Mouse (Mus musculus) ES-Bruce4 (cell line): ENCODE data around the gene Zfp385b. TPM values are rescaled to one million over a fixed set of nuclear protein-coding genes. Genes with fewer than 3 reads are reported as not detected.

ENCODE experiments used
- H3K27ac ChIP-seq: 2 replicates; pipeline ENCODE4 v1.5.1; 2012; ENCODE audit warnings: low read length, inconsistent platforms; ENCODE audit not compliant: insufficient read depth
- H3K27me3 ChIP-seq: 2 replicates; pipeline ENCODE4 v1.6.1; 2012; ENCODE audit warnings: mild to moderate bottlenecking, low read length, inconsistent platforms; ENCODE audit not compliant: control insufficient read depth, poor library complexity, insufficient read depth, severe bottlenecking
- H3K36me3 ChIP-seq: 2 replicates; pipeline ENCODE4 v1.6.1; 2012; ENCODE audit warnings: inconsistent platforms, mild to moderate bottlenecking, low read length, moderate library complexity; ENCODE audit not compliant: control insufficient read depth, poor library complexity, insufficient read depth, severe bottlenecking
- H3K4me1 ChIP-seq: one replicate; pipeline ENCODE4 v1.8.1; 2011; ENCODE audit warnings: low read length; ENCODE audit not compliant: control insufficient read depth, insufficient read depth
- H3K4me3 ChIP-seq: 2 replicates; pipeline ENCODE4 v1.5.1; 2011; ENCODE audit warnings: low read depth, mild to moderate bottlenecking, low read length
- H3K9ac ChIP-seq: 2 replicates; pipeline ENCODE4 v1.6.1; 2012; ENCODE audit warnings: low read depth, mild to moderate bottlenecking, inconsistent platforms; ENCODE audit not compliant: poor library complexity, severe bottlenecking
- H3K9me3 ChIP-seq: replicated peaks from 2 replicates; pipeline ENCODE4 v1.6.1; 2012; ENCODE audit warnings: mild to moderate bottlenecking, low read length, inconsistent platforms; ENCODE audit not compliant: control insufficient read depth, poor library complexity, insufficient read depth, severe bottlenecking
- CTCF ChIP-seq: IDR thresholded peaks from one replicate; pipeline ENCODE4 v1.8.1; 2011; ENCODE audit warnings: low read depth, low read length
- EP300 ChIP-seq: IDR thresholded peaks from 2 replicates; pipeline ENCODE4 v1.6.1; 2011; ENCODE audit warnings: low read depth, low read length; ENCODE audit not compliant: insufficient read depth
- POLR2A ChIP-seq: IDR thresholded peaks from one replicate; pipeline ENCODE4 v1.8.1; 2011; ENCODE audit warnings: low read length; ENCODE audit not compliant: insufficient read depth
- polyA plus RNA-seq: library from polyadenylated mRNA; stranded (reverse); fragments of >200 nt; gene quantifications from 2 replicates; pipeline ENCODE4 v1.2.4, GENCODE M21; 2011; ENCODE audit warnings: low read depth; ENCODE audit not compliant: missing spikeins, insufficient read depth, insufficient read length

Gene Zfp385b
- polyA plus RNA-seq: 0.50 TPM in 1 of 2 replicates, not detected in the other

DNA sequence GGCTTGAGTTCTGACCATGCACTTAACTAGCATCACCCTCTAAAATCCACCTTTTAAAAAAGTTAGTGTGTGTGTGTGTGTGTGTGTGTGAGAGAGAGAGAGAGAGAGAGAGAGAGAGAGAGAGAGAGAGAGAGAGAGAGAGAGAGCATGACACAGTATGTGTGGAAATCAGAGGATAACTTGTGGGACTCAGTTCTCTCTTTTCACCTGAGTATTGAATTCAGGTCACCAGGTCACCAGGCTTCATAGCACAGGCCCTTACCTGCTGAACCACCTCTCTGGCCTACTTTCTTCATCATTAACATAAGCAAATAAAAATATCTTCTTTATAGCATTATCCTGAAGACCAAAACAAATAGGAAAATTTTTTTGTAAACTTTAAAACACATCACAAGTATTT is at the start of gene Zfp385b:
TSS of gene Zfp385b (minus strand) at position 101 of the 400 bp plus-strand sequence.
- TF ChIP-seq CTCF (no peak), POLR2A (no peak), EP300 (no peak)

GRCm38 (mm10) chr2:77863934-77864333 is 44.5 kb upstream of the Zfp385b start:
- Histone ChIP-seq H3K9me3 (0 out of 2 replicates have a peak, but pooled peaks cover 2% of the 10 kb centered on the region), H3K4me1 (no peaks in the 10 kb centered on the region), H3K27ac (no peak overlapping the region), H3K27me3 (no peaks in the 10 kb centered on the region), H3K9ac (no peak overlapping the region), H3K36me3 (no peaks in the 10 kb centered on the region), H3K4me3 (no peak overlapping the region)
- no peak for TF ChIP-seq CTCF
- TF ChIP-seq EP300: no peak
- no peak for TF ChIP-seq POLR2A

More for the DNA sequence above, at the start of gene Zfp385b:
- no peaks in the 10 kb centered on the region for H3K36me3 ChIP-seq
- no peak within 1 kb of the TSS for H3K27ac ChIP-seq
- 0 out of 2 replicates have a peak, but pooled peaks cover 3% of the 10 kb centered on the region for H3K9me3 ChIP-seq
- no peak within 1 kb of the TSS for H3K9ac ChIP-seq
- H3K4me1 ChIP-seq: no peaks in the 10 kb centered on the region
- peaks cover 11% of the 10 kb centered on the region for H3K27me3 ChIP-seq
- no peak within 1 kb of the TSS for H3K4me3 ChIP-seq

- H3K9me3 ChIP-seq: 0 out of 2 replicates have a peak, but pooled peaks cover 2% of the 10 kb centered on the region
- no peak overlapping the region for H3K27ac ChIP-seq
- H3K27me3 ChIP-seq: no peaks in the 10 kb centered on the region
- no peaks in the 10 kb centered on the region for H3K36me3 ChIP-seq
- H3K4me1 ChIP-seq: no peaks in the 10 kb centered on the region
- TF ChIP-seq CTCF: no peak
- no peak for TF ChIP-seq POLR2A
- TF ChIP-seq EP300: no peak
- no peak overlapping the region for H3K9ac ChIP-seq
- no peak overlapping the region for H3K4me3 ChIP-seq
Observed at GRCm38 (mm10) chr2:77863522-77863921, 44.1 kb upstream of the Zfp385b start.

DNA sequence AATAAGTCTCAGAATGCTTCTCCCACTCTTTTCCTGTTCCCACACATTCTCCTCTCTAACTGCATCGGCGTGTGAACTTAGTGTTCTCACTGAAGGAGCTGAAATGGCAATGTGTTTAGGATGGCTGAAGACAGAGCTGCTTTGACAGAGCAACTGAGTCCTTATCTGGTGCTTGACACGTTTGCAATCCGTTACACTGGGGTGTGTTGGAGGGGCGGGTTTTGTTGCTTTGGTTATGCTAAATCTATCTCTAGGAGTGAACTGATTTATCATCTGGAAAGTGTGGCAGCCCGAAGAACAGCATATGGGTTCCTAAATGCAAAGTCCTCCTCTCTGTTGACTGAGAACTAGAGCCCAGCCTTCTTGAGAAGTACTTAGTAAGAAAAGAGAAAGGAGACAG is 22.0 kb upstream of the Zfp385b start:
- H3K4me3 ChIP-seq: no peak overlapping the region
- H3K4me1 ChIP-seq: no peaks in the 10 kb centered on the region
- no peak overlapping the region for H3K9ac ChIP-seq
- H3K27ac ChIP-seq: no peak overlapping the region
- H3K27me3 ChIP-seq: no peaks in the 10 kb centered on the region
- no peaks in the 10 kb centered on the region for H3K36me3 ChIP-seq
- TF ChIP-seq EP300: no peak
- TF ChIP-seq POLR2A: no peak
- no peak for TF ChIP-seq CTCF
- no peaks in the 10 kb centered on the region for H3K9me3 ChIP-seq

DNA sequence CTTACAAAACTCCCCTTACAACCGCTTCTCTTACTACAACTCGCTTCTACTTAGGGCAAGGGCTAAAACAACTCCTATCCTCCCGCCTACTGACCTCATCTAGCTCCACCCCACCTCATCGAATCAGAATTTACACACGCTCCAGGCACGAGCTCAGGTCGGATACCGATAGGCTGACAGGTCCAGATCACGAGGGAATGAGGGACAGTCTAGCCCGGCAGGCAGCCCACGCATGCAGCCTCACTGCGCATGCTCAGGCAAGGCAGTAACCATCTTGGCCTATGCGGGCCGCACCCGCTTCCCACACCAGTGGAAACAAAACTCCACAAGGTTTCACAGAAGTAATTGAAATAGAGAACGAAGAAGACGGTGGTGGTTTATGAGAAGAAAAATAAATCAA is 20.1 kb upstream of the Zfp385b start:
- TF ChIP-seq POLR2A (no peak), EP300 (no peak), CTCF (no peak)

DNA sequence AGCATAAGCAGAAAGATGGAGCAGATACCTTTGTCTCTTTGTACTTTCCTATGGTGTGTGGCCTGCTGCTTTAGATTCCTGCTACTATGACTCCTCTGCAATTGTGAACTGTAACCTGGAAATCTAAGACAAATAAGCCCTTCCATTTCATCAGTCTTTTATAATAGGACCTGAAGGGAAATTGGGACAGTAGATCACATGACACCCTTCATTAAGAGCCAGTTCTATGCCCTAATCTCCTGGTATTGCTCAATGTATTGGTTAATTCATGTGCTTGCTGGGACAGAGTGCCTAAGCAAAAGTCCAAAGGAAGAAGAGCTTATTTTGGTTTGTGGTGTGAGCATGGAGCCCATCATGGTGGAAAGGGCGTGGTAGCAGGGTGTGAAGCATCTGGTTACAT is 19.2 kb upstream of the Zfp385b start:
- Histone ChIP-seq H3K27me3 (no peaks in the 10 kb centered on the region), H3K27ac (no peak overlapping the region), H3K4me3 (no peak overlapping the region), H3K36me3 (no peaks in the 10 kb centered on the region), H3K4me1 (no peaks in the 10 kb centered on the region), H3K9me3 (no peaks in the 10 kb centered on the region), H3K9ac (no peak overlapping the region)
- TF ChIP-seq CTCF (no peak), POLR2A (no peak), EP300 (no peak)

More for the DNA sequence above, 20.1 kb upstream of the Zfp385b start:
- Histone ChIP-seq H3K27ac (no peak overlapping the region), H3K9me3 (no peaks in the 10 kb centered on the region), H3K9ac (no peak overlapping the region), H3K4me3 (no peak overlapping the region), H3K27me3 (no peaks in the 10 kb centered on the region), H3K36me3 (no peaks in the 10 kb centered on the region), H3K4me1 (no peaks in the 10 kb centered on the region)
